Mouse (Mus musculus): ENCODE measurements around the gene 1810055G02Rik. TPM values are rescaled to one million over a fixed set of nuclear protein-coding genes. Genes with fewer than 3 reads are reported as not detected.

Gene 1810055G02Rik
- total and polyA plus RNA-seq, 3 experiments: 5.6 to 9.5 (median 7.9) TPM

- TF ChIP-seq IRF4 (IDR thresholded peaks at IDR 0.05; ENCODE audit: low read depth, low read length) (no peak), ZC3H11A (IDR thresholded peaks at IDR 0.05; ENCODE audit: low read depth, low read length) (no peak), TBP (conservative IDR thresholded peaks at IDR 0.05; ENCODE audit: low read depth, low read length) (no peak), MEF2A (IDR thresholded peaks at IDR 0.05; ENCODE audit: borderline replicate concordance, low read depth, low read length) (no peak), UBTF (IDR thresholded peaks at IDR 0.05; ENCODE audit: low read depth, low read length) (no peak), EP300 (IDR thresholded peaks at IDR 0.05; ENCODE audit: low read length) (no peak), MAFK (IDR thresholded peaks at IDR 0.05; ENCODE audit: insufficient replicate concordance, low read length) (no peak), CTCF (conservative IDR thresholded peaks at IDR 0.05 in 1 of 2, IDR thresholded peaks at IDR 0.05 in 1 of 2; ENCODE audit: low read depth in 2 of 2, low read length in 2 of 2) (no peak), BHLHE40 (IDR thresholded peaks at IDR 0.05; ENCODE audit: low read depth, low read length) (no peak), JUND (conservative IDR thresholded peaks at IDR 0.05; ENCODE audit: low read depth, low read length) (no peak), MAX (IDR thresholded peaks at IDR 0.05; ENCODE audit: low read length) (no peak), SIN3A (IDR thresholded peaks at IDR 0.05; ENCODE audit: low read length) (no peak), GABPA (IDR thresholded peaks at IDR 0.05; ENCODE audit: insufficient replicate concordance, low read depth, low read length) (no peak)
- peak overlapping the region; percentile 41 for H3K4me2 ChIP-seq (ENCODE audit: insufficient read depth, low read depth, poor library complexity, severe bottlenecking)
- H3K27me3 ChIP-seq (replicated peaks): no peaks in the 10 kb centered on the region
- peaks cover 0 to 15% of the 10 kb centered on the region in 2 experiments for H3K36me3 ChIP-seq (replicated peaks in 1 of 2; ENCODE audit: control insufficient read depth in 1 of 2, insufficient read depth in 1 of 2, low read length in 1 of 2)
- no peak for DNase-seq (ENCODE audit: extremely low read depth)
- in situ Hi-C loops (cut with MboI; ENCODE audit: low pct_ligation_motif_present, low pct_unique_long_range_greater_than_20kb, low sequenced_read_pairs) (no loop called here), dilution Hi-C loops (cut with MboI; ENCODE audit: extremely low pct_ligation_motif_present, extremely low pct_unique_long_range_greater_than_20kb, low sequenced_read_pairs) (no loop called here)
- H3K4me3 ChIP-seq (replicated peaks in 1 of 3; ENCODE audit: low read depth in 2 of 3, low read length in 2 of 3, poor library complexity in 1 of 3): peak overlapping the region in 2 of 3 experiments; percentile 86 to 90
- no peaks in the 10 kb centered on the region for H3K9me3 ChIP-seq (replicated peaks; ENCODE audit: low read length)
- peaks cover 2 to 21% of the 10 kb centered on the region in 2 experiments; a peak in 2 of 4 replicates for H3K4me1 ChIP-seq (ENCODE audit: control insufficient read depth in 1 of 2, insufficient read depth in 2 of 2)
- H3K9ac ChIP-seq (ENCODE audit: insufficient read depth, low read depth): peak overlapping the region; percentile 79
- no peak overlapping the region for H3K27ac ChIP-seq (ENCODE audit: insufficient read depth, low read depth)
- no peaks in the 10 kb centered on the region for H3K79me2 ChIP-seq (replicated peaks; ENCODE audit: control insufficient read depth, extremely low read depth, insufficient read depth, poor library complexity, severe bottlenecking)
These were observed 1.1 kb downstream of the 1810055G02Rik start for GRCm38 (mm10) chr19:3709013-3709787.

GRCm38 (mm10) chr19:3710436-3710835, 2.3 kb downstream of the 1810055G02Rik start:
- no peak overlapping the region for H3K9ac ChIP-seq (ENCODE audit: insufficient read depth, low read depth)
- peaks cover 3 to 25% of the 10 kb centered on the region in 2 experiments for H3K36me3 ChIP-seq (replicated peaks in 1 of 2; ENCODE audit: control insufficient read depth in 1 of 2, insufficient read depth in 1 of 2, low read length in 1 of 2)
- DNase-seq (ENCODE audit: extremely low read depth): no peak
- H3K27ac ChIP-seq (ENCODE audit: insufficient read depth, low read depth): no peak overlapping the region
- H3K9me3 ChIP-seq (replicated peaks; ENCODE audit: low read length): no peaks in the 10 kb centered on the region
- H3K4me3 ChIP-seq (replicated peaks in 1 of 3; ENCODE audit: low read depth in 2 of 3, low read length in 2 of 3, poor library complexity in 1 of 3): no peak overlapping the region
- in situ Hi-C loops (cut with MboI; ENCODE audit: low pct_ligation_motif_present, low pct_unique_long_range_greater_than_20kb, low sequenced_read_pairs) (no loop called here), dilution Hi-C loops (cut with MboI; ENCODE audit: extremely low pct_ligation_motif_present, extremely low pct_unique_long_range_greater_than_20kb, low sequenced_read_pairs) (no loop called here)
- TF ChIP-seq HCFC1 (IDR thresholded peaks at IDR 0.05; ENCODE audit: low read depth, low read length) (no peak), KAT2A (IDR thresholded peaks at IDR 0.05; ENCODE audit: insufficient replicate concordance, low read length) (no peak), CTCF (conservative IDR thresholded peaks at IDR 0.05 in 1 of 2, IDR thresholded peaks at IDR 0.05 in 1 of 2; ENCODE audit: low read depth in 2 of 2, low read length in 2 of 2) (no peak), ELF1 (IDR thresholded peaks at IDR 0.05; ENCODE audit: low read depth, low read length) (no peak), TCF12 (IDR thresholded peaks at IDR 0.05; ENCODE audit: low read depth, low read length) (no peak), NRF1 (IDR thresholded peaks at IDR 0.05; ENCODE audit: low read depth, low read length) (no peak), EP300 (IDR thresholded peaks at IDR 0.05; ENCODE audit: low read length) (no peak), MXI1 (IDR thresholded peaks at IDR 0.05; ENCODE audit: low read depth, low read length) (no peak)
- peaks cover 2 to 21% of the 10 kb centered on the region in 2 experiments; a peak in 2 of 4 replicates for H3K4me1 ChIP-seq (ENCODE audit: control insufficient read depth in 1 of 2, insufficient read depth in 2 of 2)
- no peaks in the 10 kb centered on the region for H3K27me3 ChIP-seq (replicated peaks)
- H3K4me2 ChIP-seq (ENCODE audit: insufficient read depth, low read depth, poor library complexity, severe bottlenecking): no peak overlapping the region
- no peaks in the 10 kb centered on the region for H3K79me2 ChIP-seq (replicated peaks; ENCODE audit: control insufficient read depth, extremely low read depth, insufficient read depth, poor library complexity, severe bottlenecking)

All from CH12.LX (cell line).